9 mouse cellular contexts compared by ENCODE assay signal in the genomic region with DNA sequence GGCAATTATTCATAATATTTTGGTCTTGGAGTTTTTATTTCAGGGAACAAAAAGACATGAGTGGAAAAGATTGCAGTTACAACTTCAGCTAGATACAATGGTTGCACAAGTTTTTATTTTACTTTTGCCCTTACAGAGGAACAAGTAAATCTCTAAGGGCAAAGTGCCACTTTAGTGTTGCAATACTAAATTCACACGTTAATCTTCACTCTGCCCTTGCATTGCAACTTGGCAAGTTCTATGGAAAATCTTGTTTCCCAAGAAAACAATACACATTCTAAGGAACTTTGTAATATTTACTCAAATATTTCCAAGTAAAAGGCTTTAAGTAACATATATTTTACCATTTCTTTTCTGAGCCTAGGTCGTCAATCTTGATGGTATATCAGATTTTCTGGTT.
"Had no signal": no experiment of that assay in that cellular context is flagged by ENCODE, and none has a peak within 500 bp of the region (broad histone marks: within the 10 kb centered on the region; RNA-seq: fewer than 3 reads in every experiment).

No protein-coding gene starts in this region.

- DNase-seq: kidney, adult 11 months; kidney, postnatal 14 days; kidney, postnatal 4 days; left cerebral cortex, postnatal 4 days; lung, embryonic 14.5 days; lung, postnatal 10 days; midbrain, embryonic 14.5 days; thymus, adult 18-20 months; thymus, postnatal 36 days had no signal
